Mouse (Mus musculus) kidney, postnatal 14 days (tissue): ENCODE results near the gene Nedd4.
A peak's percentile ranks its signal among the peaks of the same experiment; 100 is the strongest.

Experiments used
- DNase-seq: peaks from one replicate; pipeline ENCODE4 v3.0.0; 2022; ENCODE audit warnings: mixed read lengths

The Nedd4 gene

GRCm38 (mm10) chr9:72681652-72682228, 19.6 kb downstream of the Nedd4 start:
- no peak for DNase-seq

GRCm38 (mm10) chr9:72683268-72683667, 21.1 kb downstream of the Nedd4 start:
- no peak for DNase-seq

DNA sequence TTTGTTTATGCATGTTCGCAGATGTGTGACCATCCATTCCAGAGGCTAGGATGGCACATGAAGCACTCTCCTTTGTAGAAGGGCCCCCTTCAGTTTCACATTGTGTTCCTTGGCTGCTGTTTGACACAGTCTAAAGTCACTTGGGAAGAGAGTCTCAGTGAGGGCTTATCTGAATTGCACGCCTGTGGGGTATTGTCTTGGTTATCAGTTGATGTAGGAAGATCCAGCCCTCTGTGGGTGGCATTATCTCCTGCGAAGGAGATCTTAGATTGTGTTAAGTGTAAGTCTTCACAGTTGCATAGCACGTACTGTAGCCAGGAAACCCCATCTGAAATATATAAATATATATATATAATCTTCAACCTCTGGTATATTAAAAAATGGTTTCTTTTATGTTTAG, 23.1 kb downstream of the Nedd4 start:
- DNase-seq: no peak

DNA sequence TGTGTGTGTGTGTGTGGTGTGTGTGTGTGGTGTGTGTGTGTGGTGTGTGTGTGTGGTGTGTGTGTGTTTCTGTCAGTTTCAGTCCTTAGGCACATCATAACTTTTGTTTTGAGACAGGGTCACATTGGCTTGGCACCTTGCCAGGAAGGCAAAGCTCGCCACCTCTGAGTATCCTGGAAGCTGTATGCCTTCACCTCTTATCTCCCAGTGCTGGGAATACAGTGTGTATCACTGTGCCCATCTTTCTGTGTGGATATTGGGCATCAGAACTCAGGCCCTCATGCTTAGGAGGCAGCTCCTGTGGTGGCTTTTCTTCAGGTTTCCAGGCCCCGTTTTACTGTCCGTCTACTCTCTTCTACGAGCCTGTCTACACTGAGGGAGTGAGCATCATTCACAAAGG, 24.4 kb downstream of the Nedd4 start:
- DNase-seq: peak; percentile 62

- DNase-seq: no peak
Measured at GRCm38 (mm10) chr9:72689522-72689921, 27.4 kb downstream of the Nedd4 start.

DNA sequence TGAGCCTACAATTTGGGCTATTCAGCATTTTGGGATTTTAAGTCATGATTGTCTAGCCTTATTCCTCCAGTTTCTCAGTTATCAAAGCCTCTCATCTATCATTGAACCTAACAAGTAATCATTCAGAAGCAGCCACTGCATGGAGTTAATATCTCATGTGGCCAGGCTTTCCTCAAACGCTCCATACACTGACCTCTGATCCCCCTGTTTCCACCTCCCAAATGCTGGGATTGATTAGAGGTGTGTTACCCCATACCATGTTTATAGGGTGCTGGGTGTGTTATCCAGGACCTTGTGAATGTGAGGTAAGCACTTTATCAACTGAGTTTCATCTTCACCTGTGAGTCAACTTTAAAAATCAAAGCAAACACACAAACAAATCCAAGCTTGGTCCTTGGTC, 28.7 kb downstream of the Nedd4 start:
- DNase-seq: no peak

GRCm38 (mm10) chr9:72691942-72692341, 29.8 kb downstream of the Nedd4 start:
- no peak for DNase-seq

- DNase-seq: peak; percentile 30
Measured at GRCm38 (mm10) chr9:72693081-72693696, 31.0 kb downstream of the Nedd4 start.

GRCm38 (mm10) chr9:72693861-72694260, 31.7 kb downstream of the Nedd4 start:
- no peak for DNase-seq

DNA sequence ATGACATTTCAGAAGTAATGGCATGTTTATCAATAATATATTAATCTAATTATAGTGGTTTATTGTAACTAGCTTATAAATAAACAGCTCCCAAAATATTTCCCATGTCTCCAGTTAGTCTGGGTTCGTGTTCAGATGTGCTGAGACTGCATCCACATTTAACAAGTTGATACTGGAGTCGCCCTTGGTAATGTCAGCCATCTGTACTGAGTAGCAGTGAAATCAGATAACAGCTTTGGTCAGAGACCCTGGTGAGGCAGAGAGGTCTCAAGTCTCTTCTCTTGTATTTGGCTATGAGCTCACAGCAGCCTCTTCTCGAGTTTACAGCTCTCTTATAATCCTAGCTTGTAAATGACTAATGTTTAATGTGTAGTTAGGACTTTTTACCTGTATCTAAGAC, 34.4 kb downstream of the Nedd4 start:
- DNase-seq: no peak

DNA sequence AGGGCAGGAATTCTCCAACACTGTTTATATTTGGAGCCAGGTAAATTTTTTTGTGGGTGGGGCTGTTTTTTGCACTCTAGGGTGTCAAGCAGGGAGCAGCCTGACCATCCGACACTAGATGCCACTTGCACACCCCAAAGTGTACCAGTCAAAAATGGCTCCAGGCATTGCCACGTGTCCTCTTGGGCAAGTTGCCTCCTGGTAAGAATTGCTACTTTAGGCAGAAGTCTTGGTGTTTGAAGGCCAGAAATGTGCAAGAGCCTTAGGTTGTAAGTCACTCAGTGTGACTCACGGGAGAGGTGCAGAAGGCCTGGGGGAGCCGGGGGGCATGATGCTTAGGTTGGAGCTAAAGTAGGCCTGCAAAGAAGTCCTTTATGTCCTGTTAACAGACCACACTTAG, 35.6 kb downstream of the Nedd4 start:
- no peak for DNase-seq

DNA sequence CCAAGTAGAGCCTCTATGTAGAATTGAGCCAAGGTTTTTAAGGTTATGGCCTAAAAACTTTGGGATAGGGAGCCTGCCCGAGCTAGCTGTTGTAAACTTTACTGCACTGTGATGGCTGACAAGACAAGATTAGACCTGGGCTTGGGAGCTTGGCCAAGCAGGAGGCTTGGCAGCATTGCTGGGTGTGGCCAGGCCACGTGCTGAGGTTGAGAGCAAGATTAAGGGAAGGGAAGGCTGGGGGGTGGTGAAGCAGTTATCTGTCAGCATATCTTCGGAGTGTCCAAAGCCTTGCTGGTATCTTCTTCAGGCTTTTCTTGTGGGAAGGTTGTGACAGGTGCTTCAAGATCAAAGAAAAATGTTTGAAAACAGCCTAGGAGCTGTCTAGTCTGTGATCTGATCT, 37.6 kb downstream of the Nedd4 start:
- peak; percentile 38 for DNase-seq

- no peak for DNase-seq
Measured at GRCm38 (mm10) chr9:72701441-72701840, 39.3 kb downstream of the Nedd4 start.

- DNase-seq: peak; percentile 75
Measured at GRCm38 (mm10) chr9:72702075-72702474, 39.9 kb downstream of the Nedd4 start.

DNA sequence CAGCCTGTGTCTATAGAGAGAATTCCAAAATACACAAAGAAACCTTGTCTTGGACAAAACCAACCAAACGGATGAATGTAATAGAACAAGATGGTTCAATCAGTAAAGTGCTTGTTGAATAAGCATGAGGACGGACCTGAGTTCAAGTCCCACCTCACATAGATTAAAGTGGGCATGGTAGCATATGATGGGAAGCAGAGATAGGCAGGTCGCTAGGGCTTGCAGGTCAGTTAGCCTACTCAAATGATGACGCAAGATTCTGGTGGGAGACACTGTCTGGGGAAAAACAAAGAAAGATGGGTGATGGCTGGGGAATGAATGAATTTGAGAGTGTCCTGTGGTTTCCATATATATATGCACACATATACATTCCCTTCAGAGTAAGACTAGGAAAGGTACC, 41.0 kb downstream of the Nedd4 start:
- DNase-seq: no peak

DNA sequence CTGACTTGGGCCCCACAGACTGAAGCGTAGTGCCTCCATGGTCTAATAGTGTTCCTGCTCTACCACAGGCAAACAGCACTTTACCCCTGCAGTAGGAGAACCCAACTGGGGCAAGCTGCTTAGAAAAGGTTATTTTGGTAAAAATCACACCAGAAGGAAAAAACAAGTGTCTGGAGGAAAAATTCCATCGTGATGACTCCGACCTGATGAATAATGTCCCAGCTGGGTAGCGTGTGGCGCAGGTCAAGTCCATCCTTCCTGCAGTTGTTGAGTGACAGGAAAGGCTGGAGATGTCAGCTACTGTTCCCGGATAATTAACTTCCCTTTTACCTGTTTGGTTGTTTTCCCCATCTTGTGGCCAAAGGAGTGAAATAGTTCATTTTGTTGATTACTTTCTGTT, 41.6 kb downstream of the Nedd4 start:
- no peak for DNase-seq

GRCm38 (mm10) chr9:72705270-72705669, 43.1 kb downstream of the Nedd4 start:
- no peak for DNase-seq

- DNase-seq: no peak
Measured at GRCm38 (mm10) chr9:72707999-72708398, 45.9 kb downstream of the Nedd4 start.

- no peak for DNase-seq
Measured at GRCm38 (mm10) chr9:72708690-72709089, 46.5 kb downstream of the Nedd4 start.

- DNase-seq: no peak
Measured at GRCm38 (mm10) chr9:72710060-72710459, 47.9 kb downstream of the Nedd4 start.

DNA sequence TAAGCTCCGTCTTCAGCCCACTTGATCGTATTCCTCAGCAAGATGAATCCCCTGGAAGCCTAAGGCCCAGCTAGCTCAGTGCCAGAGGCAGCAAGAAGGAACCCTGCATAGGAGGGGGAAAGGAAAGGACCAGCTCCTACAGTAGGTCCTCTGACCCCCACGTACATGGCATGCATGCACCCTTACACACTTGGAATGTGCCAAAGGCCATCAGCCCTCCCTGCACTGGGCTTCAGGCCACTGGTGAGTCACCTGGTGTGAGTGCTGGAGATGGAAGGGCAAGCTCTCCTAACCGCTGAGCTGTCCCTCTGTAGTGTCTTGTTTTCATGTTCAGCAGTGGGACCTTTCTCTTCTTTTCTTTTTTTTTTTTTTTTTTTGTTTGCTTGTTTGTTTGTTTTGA, 52.8 kb downstream of the Nedd4 start:
- peak; percentile 84 for DNase-seq

- DNase-seq: no peak
Measured at GRCm38 (mm10) chr9:72716200-72716599, 54.1 kb downstream of the Nedd4 start.

- no peak for DNase-seq
Measured at GRCm38 (mm10) chr9:72719143-72719542, 57.0 kb downstream of the Nedd4 start.

DNA sequence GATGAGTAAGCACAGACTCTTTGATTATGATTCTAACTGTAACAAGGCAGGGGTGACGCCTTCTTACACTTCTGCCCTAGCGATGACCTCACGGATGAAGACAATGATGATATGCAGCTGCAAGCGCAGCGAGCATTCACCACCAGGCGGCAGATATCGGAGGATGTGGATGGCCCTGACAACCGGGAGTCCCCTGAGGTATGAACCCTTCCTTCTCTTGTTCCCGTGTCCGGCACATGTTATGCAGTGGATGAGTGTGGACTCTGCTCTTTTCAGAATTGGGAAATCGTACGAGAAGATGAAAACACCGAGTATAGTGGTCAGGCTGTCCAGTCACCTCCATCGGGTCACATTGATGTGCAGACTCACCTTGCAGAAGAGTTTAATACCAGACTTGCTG, 59.1 kb downstream of the Nedd4 start:
- DNase-seq: no peak

DNA sequence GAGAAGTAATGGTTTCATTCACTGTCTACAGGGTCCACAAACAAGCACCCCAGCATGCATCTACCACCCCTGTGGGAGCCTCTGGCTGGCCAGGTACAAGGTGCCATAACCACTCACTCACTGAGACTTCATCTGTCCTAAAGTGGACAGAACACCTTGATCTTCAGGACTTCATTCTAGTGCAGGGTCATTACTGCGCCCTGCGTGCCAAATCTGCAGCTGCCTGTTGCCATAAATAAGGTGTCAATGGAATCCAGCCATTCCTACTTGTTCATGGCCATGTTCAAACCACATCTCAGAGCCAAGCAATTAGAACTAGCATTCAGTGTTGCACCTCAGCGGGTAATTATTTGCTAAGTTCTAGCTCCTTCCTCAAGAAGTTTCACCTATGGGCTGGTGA, 60.5 kb downstream of the Nedd4 start:
- no peak for DNase-seq
